Mouse (Mus musculus) small intestine, adult 2 months (tissue): ENCODE data around the gene Pigt. TPM values are rescaled to one million over a fixed set of nuclear protein-coding genes. Genes with fewer than 3 reads are reported as not detected.

Experiments
- H3K27ac ChIP-seq: fragments of 200-500 bp; 2 replicates; pipeline ENCODE4 v1.5.1; 2012; ENCODE audit warnings: low read depth, low read length, control low read depth, inconsistent platforms; ENCODE audit not compliant: insufficient read depth
- H3K27me3 ChIP-seq: fragments of 200-500 bp; 2 replicates; pipeline ENCODE4 v1.6.1; 2012; ENCODE audit warnings: mild to moderate bottlenecking, moderate library complexity, low read length, inconsistent platforms; ENCODE audit not compliant: control insufficient read depth, insufficient read depth
- H3K36me3 ChIP-seq: fragments of 200-500 bp; 2 replicates; pipeline ENCODE4 v1.6.1; 2012; ENCODE audit warnings: mild to moderate bottlenecking, low read length, control low read depth, inconsistent platforms; ENCODE audit not compliant: control insufficient read depth, insufficient read depth
- H3K4me1 ChIP-seq: fragments of 200-500 bp; 2 replicates; pipeline ENCODE4 v1.6.1; 2012; ENCODE audit warnings: low read length, inconsistent platforms, mixed read lengths; ENCODE audit not compliant: control insufficient read depth, insufficient read depth, insufficient read length
- H3K4me3 ChIP-seq: fragments of 200-500 bp; 2 replicates; pipeline ENCODE4 v1.5.1; 2012; ENCODE audit warnings: low read depth, mild to moderate bottlenecking, control low read depth, inconsistent platforms, low read length, moderate library complexity
- CTCF ChIP-seq: fragments of 200-500 bp; IDR thresholded peaks from 2 replicates; pipeline ENCODE4 v1.5.1; 2012; ENCODE audit warnings: low read depth, mild to moderate bottlenecking, control low read depth, inconsistent platforms, low read length, moderate library complexity, mixed read lengths; ENCODE audit not compliant: insufficient replicate concordance, insufficient read length; ENCODE audit errors: extremely low read depth
- POLR2A ChIP-seq: fragments of 200-500 bp; IDR thresholded peaks from 2 replicates; pipeline ENCODE4 v1.6.1; 2012; ENCODE audit warnings: low read depth, mild to moderate bottlenecking, control low read depth, inconsistent platforms, low read length, moderate library complexity
- WGBS: fragments of 180-500 bp; shearing (Covaris S2); methylation state at CpG from one replicate; pipeline ENCODE4 v1.1.7; 2018; 5-methylcytosine and 5-hydroxymethylcytosine counted together
- polyA plus RNA-seq: library from polyadenylated mRNA; depleted of rRNA; stranded (reverse); fragments of >200 nt; gene quantifications from 2 replicates; pipeline ENCODE4 v1.2.3, GENCODE M21; 2012

Gene Pigt
- polyA plus RNA-seq, 1 experiment: 171 TPM

- TF ChIP-seq CTCF (no peak), POLR2A (no peak)
- WGBS: 67% methylated on average over 5 of the region's 5 CpGs
- Histone ChIP-seq H3K27me3 (peaks cover 4% of the 10 kb centered on the region; the same call in 1 of the 2 replicates), H3K36me3 (no peaks in the 10 kb centered on the region), H3K27ac (no peak overlapping the region), H3K4me3 (no peak overlapping the region), H3K4me1 (peaks cover 3% of the 10 kb centered on the region; the same call in 1 of the 2 replicates)
These were observed 44.8 kb downstream of the Pigt start for GRCm38 (mm10) chr2:164542132-164542531.

- peaks cover 4% of the 10 kb centered on the region; the same call in 1 of the 2 replicates for H3K27me3 ChIP-seq
- 78% methylated on average over 7 of the region's 7 CpGs for WGBS
- TF ChIP-seq POLR2A (no peak), CTCF (no peak)
- peaks cover 3% of the 10 kb centered on the region; the same call in 1 of the 2 replicates for H3K4me1 ChIP-seq
- H3K36me3 ChIP-seq: no peaks in the 10 kb centered on the region
- no peak overlapping the region for H3K4me3 ChIP-seq
- no peak overlapping the region for H3K27ac ChIP-seq
These were observed 45.3 kb downstream of the Pigt start for GRCm38 (mm10) chr2:164542598-164542997.

GRCm38 (mm10) chr2:164543745-164544144 is 46.4 kb downstream of the Pigt start:
- Histone ChIP-seq H3K27ac (no peak overlapping the region), H3K4me3 (no peak overlapping the region), H3K27me3 (peaks cover 4% of the 10 kb centered on the region; the same call in 1 of the 2 replicates), H3K36me3 (no peaks in the 10 kb centered on the region), H3K4me1 (peaks cover 3% of the 10 kb centered on the region; the same call in 1 of the 2 replicates)
- no peak for TF ChIP-seq POLR2A
- no peak for TF ChIP-seq CTCF
- WGBS: 66% methylated on average over 2 of the region's 2 CpGs

- TF ChIP-seq CTCF: no peak
- no peak for TF ChIP-seq POLR2A
- H3K4me1 ChIP-seq: peaks cover 3% of the 10 kb centered on the region; the same call in 1 of the 2 replicates
- 26% methylated on average over 5 of the region's 5 CpGs for WGBS
- no peaks in the 10 kb centered on the region for H3K36me3 ChIP-seq
- no peak overlapping the region for H3K27ac ChIP-seq
- peaks cover 4% of the 10 kb centered on the region; the same call in 1 of the 2 replicates for H3K27me3 ChIP-seq
- no peak overlapping the region for H3K4me3 ChIP-seq
These were observed 47.3 kb downstream of the Pigt start for GRCm38 (mm10) chr2:164544454-164545097.

GRCm38 (mm10) chr2:164549338-164549737 is 52.0 kb downstream of the Pigt start:
- 17% methylated on average over 4 of the region's 4 CpGs for WGBS
- Histone ChIP-seq H3K27ac (no peak overlapping the region), H3K27me3 (no peaks in the 10 kb centered on the region), H3K4me1 (no peaks in the 10 kb centered on the region), H3K36me3 (no peaks in the 10 kb centered on the region), H3K4me3 (no peak overlapping the region)
- TF ChIP-seq CTCF (no peak), POLR2A (no peak)

GRCm38 (mm10) chr2:164549963-164550894 is 52.9 kb downstream of the Pigt start:
- Histone ChIP-seq H3K4me1 (no peaks in the 10 kb centered on the region), H3K27me3 (no peaks in the 10 kb centered on the region), H3K36me3 (no peaks in the 10 kb centered on the region), H3K27ac (no peak overlapping the region), H3K4me3 (no peak overlapping the region)
- 40% methylated on average over 10 of the region's 10 CpGs for WGBS
- TF ChIP-seq CTCF (no peak), POLR2A (no peak)

GRCm38 (mm10) chr2:164550895-164551269 is 53.6 kb downstream of the Pigt start:
- WGBS: 69% methylated on average over 2 of the region's 2 CpGs
- Histone ChIP-seq H3K4me1 (no peaks in the 10 kb centered on the region), H3K4me3 (no peak overlapping the region), H3K27me3 (no peaks in the 10 kb centered on the region), H3K36me3 (no peaks in the 10 kb centered on the region), H3K27ac (no peak overlapping the region)
- TF ChIP-seq POLR2A: no peak
- no peak for TF ChIP-seq CTCF
